Mouse (Mus musculus) kidney, embryonic 14.5 days (tissue): ENCODE results near the gene Iqce. TPM values are rescaled to one million over a fixed set of nuclear protein-coding genes. Genes with fewer than 3 reads are reported as not detected.

Source experiments
- ATAC-seq: fragments of 200-750 bp; cut with Nextera tagmentation; 2 replicates; pipeline ENCODE4 v1.8.0; 2017; ENCODE audit warnings: moderate number of reproducible peaks, mild to moderate bottlenecking, moderate TSS enrichment, moderate library complexity; ENCODE audit not compliant: low FRiP score, low TSS enrichment
- H3K27ac ChIP-seq: fragments of 300-500 bp; sonication (generic); 2 replicates; pipeline ENCODE4 v1.5.1; 2014; ENCODE audit warnings: low read depth, mild to moderate bottlenecking, low read length, moderate library complexity, mixed read lengths
- H3K27me3 ChIP-seq: fragments of 300-500 bp; sonication (generic); 2 replicates; pipeline ENCODE4 v1.6.1; 2014; ENCODE audit warnings: mild to moderate bottlenecking, low read length; ENCODE audit not compliant: control insufficient read depth, insufficient read depth
- H3K36me3 ChIP-seq: fragments of 300-500 bp; sonication (generic); 2 replicates; pipeline ENCODE4 v1.6.1; 2014; ENCODE audit warnings: low read length, mixed read lengths; ENCODE audit not compliant: control insufficient read depth, insufficient read depth
- H3K4me1 ChIP-seq: fragments of 300-500 bp; sonication (generic); 2 replicates; pipeline ENCODE4 v1.6.1; 2014; ENCODE audit warnings: low read length, mixed read lengths; ENCODE audit not compliant: control insufficient read depth, insufficient read depth
- H3K4me2 ChIP-seq: fragments of 300-500 bp; sonication (generic); replicated peaks from 2 replicates; pipeline ENCODE4 v1.6.1; 2014; ENCODE audit warnings: low read depth, mild to moderate bottlenecking, low read length
- H3K4me3 ChIP-seq: fragments of 300-500 bp; sonication (generic); 2 replicates; pipeline ENCODE4 v1.5.1; 2014; ENCODE audit warnings: mild to moderate bottlenecking, low read length
- H3K9ac ChIP-seq: fragments of 300-500 bp; sonication (generic); 2 replicates; pipeline ENCODE4 v1.6.1; 2014; ENCODE audit warnings: low read depth, mild to moderate bottlenecking, low read length, moderate library complexity
- H3K9me3 ChIP-seq: fragments of 300-500 bp; sonication (generic); 2 replicates; pipeline ENCODE4 v1.6.1; 2016; ENCODE audit warnings: low read length; ENCODE audit not compliant: control insufficient read depth
- WGBS: fragments of 180-500 bp; shearing (Covaris S2); extraction: QIAGEN DNeasy Blood & Tissue Kit; methylation state at CpG from one replicate; pipeline ENCODE4 v1.1.7; 2014; 5-methylcytosine and 5-hydroxymethylcytosine counted together
- polyA plus RNA-seq: library from polyadenylated mRNA; unstranded; fragments of >200 nt; fragmentation: Nextera tagmentation; extraction: Ambion mirVana; gene quantifications from 2 replicates; pipeline ENCODE4 v1.2.1, GENCODE M21; 2014

Iqce gene
- polyA plus RNA-seq, 1 experiment from 2014 or later, result 26.8 TPM

DNA sequence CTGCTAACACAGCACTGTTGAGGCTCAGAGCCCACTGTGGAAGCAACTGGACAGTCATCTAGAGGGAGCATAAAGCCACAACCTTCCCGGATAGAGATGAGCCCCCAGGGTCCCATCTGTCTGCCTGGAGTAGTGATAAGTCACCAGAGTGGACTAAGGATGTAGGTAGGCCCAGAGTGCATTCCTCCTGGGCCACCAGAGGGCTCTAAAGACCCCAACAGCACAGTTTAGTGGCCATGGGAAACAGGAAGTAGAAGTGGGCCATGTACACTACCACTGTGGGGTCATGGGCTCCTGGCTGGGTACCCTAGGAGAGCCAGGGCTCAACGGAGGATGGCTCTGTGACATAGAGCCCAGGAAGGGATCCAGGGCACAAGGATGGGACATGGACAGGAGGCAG is 61.4 kb downstream of the Iqce start:
- peaks cover 40% of the 10 kb centered on the region for H3K36me3 ChIP-seq
- no peak overlapping the region for H3K27ac ChIP-seq
- ATAC-seq, result no peak
- no peaks in the 10 kb centered on the region for H3K27me3 ChIP-seq
- no peak overlapping the region for H3K4me2 ChIP-seq
- no peak overlapping the region for H3K4me3 ChIP-seq
- H3K9ac ChIP-seq, result no peak overlapping the region
- H3K4me1 ChIP-seq, result peaks cover 22% of the 10 kb centered on the region; the same call in 1 of the 2 replicates
- WGBS, result 70% methylated on average over 2 of the region's 2 CpGs
- no peaks in the 10 kb centered on the region for H3K9me3 ChIP-seq

DNA sequence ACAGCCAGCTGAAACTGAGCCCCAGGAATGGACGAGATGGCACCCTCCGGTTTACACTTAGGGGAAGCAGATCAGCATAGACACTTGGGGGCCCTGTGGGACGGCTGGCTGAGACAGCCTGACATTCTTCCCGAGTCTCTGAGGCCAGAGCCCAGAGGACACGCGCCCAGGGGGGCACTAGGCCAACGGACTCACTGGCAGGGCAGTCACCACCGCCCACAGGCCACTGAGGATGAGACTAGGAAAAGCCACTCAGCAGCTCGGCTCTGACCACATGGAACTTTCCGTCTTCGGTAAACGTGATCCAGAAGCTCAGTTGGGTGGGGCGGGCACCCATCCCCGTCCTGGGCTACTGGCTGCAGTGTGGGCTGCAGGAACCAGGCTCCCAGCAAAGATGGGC is 62.3 kb downstream of the Iqce start:
- Histone ChIP-seq H3K4me1 (peaks cover 12% of the 10 kb centered on the region; the same call in 1 of the 2 replicates), H3K36me3 (peaks cover 49% of the 10 kb centered on the region)
- WGBS, result 86% methylated on average over 14 of the region's 14 CpGs

DNA sequence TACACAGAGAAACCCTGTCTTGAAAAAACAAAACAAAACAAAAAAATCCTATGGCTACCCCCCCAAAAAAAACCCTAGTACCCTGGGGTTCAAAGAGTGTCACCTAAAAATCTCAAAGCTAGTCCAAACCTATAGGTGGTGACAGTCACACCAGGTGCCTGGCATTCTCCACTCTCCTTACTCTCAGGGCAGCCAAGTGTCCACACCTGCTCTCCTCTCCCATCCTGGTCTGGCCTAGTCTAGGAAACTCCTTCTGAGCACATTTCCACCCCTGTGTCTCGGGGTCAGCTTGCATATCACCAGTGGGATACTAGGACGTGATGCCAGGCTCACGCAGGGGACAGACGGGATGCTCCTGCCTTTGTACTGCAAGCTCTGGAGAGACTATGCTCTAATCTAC is 62.9 kb downstream of the Iqce start:
- H3K4me3 ChIP-seq, result no peak overlapping the region
- H3K4me1 ChIP-seq, result peaks cover 12% of the 10 kb centered on the region; the same call in 1 of the 2 replicates
- peaks cover 52% of the 10 kb centered on the region for H3K36me3 ChIP-seq
- no peak overlapping the region for H3K9ac ChIP-seq
- no peaks in the 10 kb centered on the region for H3K27me3 ChIP-seq
- ATAC-seq, result no peak
- H3K9me3 ChIP-seq, result no peaks in the 10 kb centered on the region
- H3K27ac ChIP-seq, result no peak overlapping the region
- H3K4me2 ChIP-seq, result no peak overlapping the region
- 96% methylated on average over 4 of the region's 4 CpGs for WGBS

More for the DNA sequence above, 62.3 kb downstream of the Iqce start:
- Histone ChIP-seq H3K4me3 (no peak overlapping the region), H3K27ac (no peak overlapping the region), H3K9ac (no peak overlapping the region), H3K4me2 (no peak overlapping the region), H3K9me3 (no peaks in the 10 kb centered on the region), H3K27me3 (no peaks in the 10 kb centered on the region)
- ATAC-seq, result no peak

DNA sequence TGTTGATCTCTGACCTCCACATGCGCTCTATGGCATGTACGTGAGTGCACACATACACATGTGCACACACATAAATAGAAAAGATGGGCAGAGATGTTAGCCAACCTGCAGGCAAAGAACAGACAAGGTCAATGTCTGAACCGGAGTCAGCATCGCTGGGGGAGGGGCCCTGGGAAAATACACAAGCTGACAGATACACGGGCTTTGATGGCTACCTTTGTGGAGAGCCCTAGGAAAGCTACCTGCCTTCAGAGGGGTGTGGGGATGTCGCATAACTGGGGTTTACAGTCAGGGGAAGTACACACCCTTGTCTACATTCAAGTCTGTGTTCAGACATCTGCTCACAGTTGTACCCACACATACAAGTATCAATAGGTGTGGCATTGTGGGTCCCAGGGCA is 63.7 kb downstream of the Iqce start:
- Histone ChIP-seq H3K27ac (no peak overlapping the region), H3K9ac (no peak overlapping the region), H3K9me3 (no peaks in the 10 kb centered on the region), H3K4me1 (peaks cover 12% of the 10 kb centered on the region; the same call in 1 of the 2 replicates), H3K4me3 (no peak overlapping the region), H3K36me3 (peaks cover 51% of the 10 kb centered on the region), H3K4me2 (no peak overlapping the region), H3K27me3 (no peaks in the 10 kb centered on the region)
- no peak for ATAC-seq
- 93% methylated on average over 6 of the region's 6 CpGs for WGBS

DNA sequence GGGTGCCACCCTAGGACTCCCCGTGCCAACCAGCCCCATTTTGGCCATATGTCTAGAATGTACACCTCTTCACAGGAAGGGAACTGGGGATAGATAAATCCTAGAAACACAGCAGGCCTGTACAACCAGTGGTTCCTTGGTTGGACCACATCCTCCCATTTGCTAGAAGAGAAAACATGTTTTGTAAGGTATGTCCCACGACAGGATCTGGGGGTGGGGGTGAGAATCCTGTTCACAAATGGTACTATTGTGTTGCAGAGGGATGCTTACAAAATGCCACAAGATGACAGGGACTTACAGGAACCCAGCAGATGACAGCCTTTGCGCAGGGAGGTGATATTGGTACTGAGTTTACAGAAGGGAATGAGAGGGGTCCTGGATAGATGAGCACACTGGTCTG is 64.2 kb downstream of the Iqce start:
- peaks cover 56% of the 10 kb centered on the region for H3K36me3 ChIP-seq
- no peak overlapping the region for H3K27ac ChIP-seq
- no peaks in the 10 kb centered on the region for H3K9me3 ChIP-seq
- H3K4me2 ChIP-seq, result no peak overlapping the region
- WGBS, result 88% methylated on average over 3 of the region's 3 CpGs
- no peaks in the 10 kb centered on the region for H3K27me3 ChIP-seq
- peaks cover 12% of the 10 kb centered on the region; the same call in 1 of the 2 replicates for H3K4me1 ChIP-seq
- no peak overlapping the region for H3K4me3 ChIP-seq
- H3K9ac ChIP-seq, result no peak overlapping the region
- ATAC-seq, result no peak

DNA sequence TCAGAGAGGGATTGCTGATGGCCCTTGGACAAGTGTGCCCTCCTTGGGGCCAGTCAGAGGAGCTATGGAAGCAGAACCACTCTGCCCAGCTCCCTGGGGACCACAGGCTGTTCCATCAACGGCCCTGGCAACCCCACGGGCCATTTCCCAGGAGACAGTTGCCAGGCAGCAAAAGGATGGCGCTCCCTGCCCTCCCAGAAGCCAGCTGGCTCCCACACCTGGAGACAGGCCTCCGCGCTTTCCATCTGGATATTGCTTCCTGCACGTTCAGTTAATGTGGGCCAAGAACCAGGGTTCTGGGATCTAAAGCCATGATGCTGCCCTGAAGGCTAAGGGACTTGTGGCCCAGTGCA is 65.1 kb downstream of the Iqce start:
- H3K36me3 ChIP-seq, result peaks cover 66% of the 10 kb centered on the region
- no peak overlapping the region for H3K9ac ChIP-seq
- no peak overlapping the region for H3K4me3 ChIP-seq
- H3K4me2 ChIP-seq, result no peak overlapping the region
- H3K27me3 ChIP-seq, result no peaks in the 10 kb centered on the region
- 84% methylated on average over 6 of the region's 6 CpGs for WGBS
- H3K4me1 ChIP-seq, result peaks cover 7% of the 10 kb centered on the region; the same call in 1 of the 2 replicates
- no peak overlapping the region for H3K27ac ChIP-seq
- ATAC-seq, result no peak
- no peaks in the 10 kb centered on the region for H3K9me3 ChIP-seq

DNA sequence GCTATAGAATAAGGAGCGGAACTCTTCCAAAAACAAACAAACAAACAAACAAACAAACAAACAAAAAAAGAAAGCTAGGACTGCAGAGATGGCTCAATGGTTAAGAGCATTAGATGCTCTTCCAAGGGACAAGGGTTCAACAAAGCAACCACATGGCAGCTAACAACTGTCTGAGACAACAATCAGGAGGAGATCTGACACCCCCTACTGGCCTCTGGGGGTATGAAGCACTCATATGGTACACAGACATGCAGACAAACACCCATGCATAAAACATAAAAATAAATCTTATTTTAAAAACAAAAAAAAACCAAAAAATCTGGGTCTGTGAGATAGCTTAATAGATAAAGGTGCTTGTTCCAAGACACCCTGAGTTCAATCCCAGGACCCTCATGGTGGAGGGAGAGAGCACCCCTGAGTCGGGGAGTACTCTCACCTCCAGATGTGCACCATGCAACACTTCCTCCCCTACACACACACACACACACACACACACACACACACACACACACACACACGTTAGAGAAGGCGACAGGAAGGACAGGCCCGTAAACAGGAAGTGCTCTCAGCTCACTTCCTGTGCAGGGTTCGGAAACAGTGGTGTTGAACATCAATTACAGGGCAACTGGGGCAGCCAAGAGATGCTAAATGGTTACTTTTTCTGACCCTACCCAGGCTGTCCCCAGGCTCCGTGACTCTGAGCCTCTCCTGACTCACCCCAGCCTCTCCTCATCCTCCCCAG is 65.7 kb downstream of the Iqce start:
- H3K4me2 ChIP-seq, result no peak overlapping the region
- no peak overlapping the region for H3K27ac ChIP-seq
- no peaks in the 10 kb centered on the region for H3K9me3 ChIP-seq
- H3K9ac ChIP-seq, result no peak overlapping the region
- peaks cover 6% of the 10 kb centered on the region; the same call in 1 of the 2 replicates for H3K4me1 ChIP-seq
- H3K4me3 ChIP-seq, result no peak overlapping the region
- WGBS, result 76% methylated on average over 7 of the region's 7 CpGs
- ATAC-seq, result no peak
- peaks cover 71% of the 10 kb centered on the region for H3K36me3 ChIP-seq
- H3K27me3 ChIP-seq, result no peaks in the 10 kb centered on the region

DNA sequence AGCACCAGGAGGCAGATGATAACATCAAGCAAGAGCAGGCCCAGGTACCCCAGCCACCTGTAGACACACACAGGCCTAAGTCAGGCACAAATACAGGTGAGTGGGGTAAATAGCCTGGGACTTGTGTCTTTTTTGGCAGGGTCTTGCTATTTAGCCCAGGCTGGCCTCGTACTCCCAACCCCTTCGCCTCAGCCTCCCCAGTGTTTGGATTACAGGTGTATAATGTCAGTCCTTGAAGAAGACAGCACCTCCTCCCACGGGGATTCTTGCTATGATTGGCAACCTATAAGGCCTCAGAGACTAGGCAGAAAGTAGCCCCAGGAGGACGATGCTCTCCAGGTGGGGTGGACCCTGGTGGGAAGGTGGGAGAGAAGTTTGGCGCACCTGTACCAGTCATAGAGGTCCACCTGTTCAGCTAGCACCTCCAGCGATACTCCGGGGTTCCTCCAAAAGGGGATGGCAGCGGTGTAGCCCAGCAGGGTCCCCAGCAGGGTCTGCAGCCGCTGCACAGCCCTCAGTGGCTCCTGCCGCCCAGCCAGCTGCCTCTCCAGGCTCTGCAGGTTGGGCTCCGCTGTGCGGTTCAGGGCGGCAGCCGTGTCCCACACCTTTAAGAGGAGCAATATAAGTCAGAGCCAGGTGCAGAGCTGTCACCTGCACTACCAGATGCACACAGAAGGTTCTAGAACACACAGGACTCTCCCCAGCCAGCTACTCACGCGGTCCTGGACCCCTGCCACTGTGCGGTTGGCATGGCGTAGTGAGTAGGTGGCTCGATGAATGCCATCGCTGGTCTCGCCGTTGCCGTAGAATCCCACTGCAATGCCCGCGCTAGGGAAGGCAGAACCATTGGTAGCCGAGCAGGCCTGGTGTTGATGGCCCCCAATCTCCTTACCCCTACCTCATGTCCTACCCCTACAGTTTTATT is 67.1 kb downstream of the Iqce start:
- no peaks in the 10 kb centered on the region for H3K4me1 ChIP-seq
- no peak overlapping the region for H3K4me3 ChIP-seq
- ATAC-seq, result no peak
- H3K4me2 ChIP-seq, result no peak overlapping the region
- no peak overlapping the region for H3K9ac ChIP-seq
- no peaks in the 10 kb centered on the region for H3K9me3 ChIP-seq
- no peaks in the 10 kb centered on the region for H3K27me3 ChIP-seq
- WGBS, result 94% methylated on average over 26 of the region's 26 CpGs
- peaks cover 83% of the 10 kb centered on the region for H3K36me3 ChIP-seq
- no peak overlapping the region for H3K27ac ChIP-seq

DNA sequence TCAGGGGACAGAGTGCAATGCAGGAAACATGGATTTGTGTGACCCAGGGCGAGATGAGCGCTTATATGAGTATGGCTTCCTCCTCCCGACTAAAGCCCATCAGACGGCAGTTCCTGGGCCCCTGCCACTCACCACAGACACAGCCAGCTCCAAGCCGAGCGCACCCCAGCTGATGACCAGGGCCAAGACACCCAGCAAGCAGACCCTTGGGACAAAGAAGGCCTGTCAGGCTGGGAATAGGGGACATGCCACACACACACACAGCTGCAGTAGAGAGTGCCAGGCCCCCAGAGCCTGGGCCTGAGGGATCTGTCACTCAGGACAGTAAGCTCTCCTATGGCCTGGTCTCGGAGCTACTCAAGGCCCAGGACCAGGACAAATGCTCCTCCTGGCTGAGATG is 68.7 kb downstream of the Iqce start:
- no peak overlapping the region for H3K4me3 ChIP-seq
- H3K36me3 ChIP-seq, result peaks cover 88% of the 10 kb centered on the region

More for the DNA sequence above, 68.7 kb downstream of the Iqce start:
- no peaks in the 10 kb centered on the region for H3K27me3 ChIP-seq
- H3K4me2 ChIP-seq, result no peak overlapping the region
- no peaks in the 10 kb centered on the region for H3K4me1 ChIP-seq
- H3K9me3 ChIP-seq, result no peaks in the 10 kb centered on the region
- 89% methylated on average over 7 of the region's 7 CpGs for WGBS
- no peak overlapping the region for H3K27ac ChIP-seq
- no peak overlapping the region for H3K9ac ChIP-seq
- ATAC-seq, result no peak
